Comparison of ENCODE assay signal across 10 mouse cellular contexts in genomic region chr9:82854040-82854439, GRCm38 (mm10). TPM values are rescaled to one million over a fixed set of nuclear protein-coding genes. Genes with fewer than 3 reads are reported as not detected.
DNase-seq lines count a peak whose midpoint lies in the region; ATAC-seq lines count a peak whose summit lies in the region.
"Had no signal": no experiment of that assay in that cellular context is flagged by ENCODE, and none has a peak within 500 bp of the region (broad histone marks: within the 10 kb centered on the region; RNA-seq: fewer than 3 reads in every experiment).

No protein-coding gene starts in this region.

- H3K4me1 ChIP-seq in heart, embryonic 12.5 days (replicated peaks), result peaks cover 13% of the 10 kb centered on the region

- H3K36me3 ChIP-seq in heart, embryonic 12.5 days, result no peaks in the 10 kb centered on the region
- H3K36me3 ChIP-seq: limb, embryonic 13.5 days had no signal

- intact Hi-C loops in heart, postnatal 10 days (cut with DNase I), result loop anchor here (10.0 kb wide), 1 partner anchor 609 kb away; no protein-coding TSS in a partner anchor

- no peaks in the 10 kb centered on the region for H3K9me3 ChIP-seq in heart, embryonic 12.5 days (replicated peaks)

- H3K9ac ChIP-seq in heart, embryonic 12.5 days, result no peak overlapping the region
- H3K9ac ChIP-seq: limb, embryonic 13.5 days had no signal

- H3K4me3 ChIP-seq in heart, embryonic 12.5 days, result no peak overlapping the region
- H3K4me3 ChIP-seq: limb, embryonic 13.5 days had no signal

- 40% methylated on average over 2 of the region's 2 CpGs for WGBS in heart, embryonic 12.5 days

- no peak overlapping the region for H3K4me2 ChIP-seq in heart, embryonic 12.5 days
- H3K4me2 ChIP-seq: limb, embryonic 13.5 days had no signal

- H3K27me3 ChIP-seq in heart, embryonic 12.5 days (replicated peaks), result no peaks in the 10 kb centered on the region
- H3K27me3 ChIP-seq: limb, embryonic 13.5 days had no signal

- DNase-seq in heart, postnatal 10 days, result peak; percentile 8 to 27
- peak; percentile 64 for DNase-seq in 416B (ENCODE audit: low read depth)
- DNase-seq in adipocyte (ENCODE audit: low spot score), result peak; percentile 59
- DNase-seq in induced T-regulatory cell, adult 2 months (ENCODE audit: low read depth), result peak; percentile 44
- DNase-seq in spleen, adult 12 weeks (ENCODE audit: low spot score), result no peak
- DNase-seq in frontal cortex, postnatal 14 days (ENCODE audit: low spot score in 2 of 2), result no peak
- DNase-seq in gastrocnemius, adult 18-20 months (ENCODE audit: low spot score), result no peak
- DNase-seq: right cerebral cortex, postnatal 25 days had no signal

- no peak for ATAC-seq in heart, embryonic 12.5 days (ENCODE audit: insufficient number of reproducible peaks, low FRiP score)

- H3K27ac ChIP-seq in heart, embryonic 12.5 days (ENCODE audit: poor library complexity, severe bottlenecking), result no peak overlapping the region
- H3K27ac ChIP-seq: limb, embryonic 13.5 days had no signal

RNA-seq across cellular contexts. Expression of gene Irak1bp1, which starts 24.7 kb away (rescaled TPM):
- 1 to 10 TPM; 2.6 to 2.8 TPM for total RNA-seq in heart, postnatal 10 days (2021)
- 13.1 and 13.5 TPM in 2 replicates for polyA plus RNA-seq in heart, embryonic 12.5 days (2016; fragmentation: Nextera tagmentation; extraction: Ambion mirVana)
- total RNA-seq in gastrocnemius, adult 18-20 months (2021), result 1 to 10 TPM; 2.1 to 2.6 TPM

Comparison
In these comparisons a context has a peak if more than half of its experiments do, and no peak if none do; other contexts are left out.
1. DNase-seq: peak in heart, postnatal 10 days (2 of 2), 416B (single experiment), adipocyte (single experiment) and induced T-regulatory cell, adult 2 months (single experiment); none in spleen, adult 12 weeks (single experiment), frontal cortex, postnatal 14 days (0 of 2) and gastrocnemius, adult 18-20 months (single experiment).